8 mouse cellular contexts compared by ENCODE assay signal in genomic region chr16:18687367-18687766, GRCm38 (mm10). TPM values are rescaled to one million over a fixed set of nuclear protein-coding genes. Genes with fewer than 3 reads are reported as not detected.
A peak's percentile ranks its signal among the peaks of the same experiment; 100 is the strongest.
DNase-seq lines count a peak whose midpoint lies in the region; ATAC-seq lines count a peak whose summit lies in the region.

No protein-coding gene starts in this region.

- H3K9me3 ChIP-seq in embryonic facial prominence, embryonic 13.5 days = no peaks in the 10 kb centered on the region
- no peaks in the 10 kb centered on the region for H3K9me3 ChIP-seq in heart, embryonic 10.5 days
- no peaks in the 10 kb centered on the region for H3K9me3 ChIP-seq in liver, embryonic 11.5 days (ENCODE audit: control insufficient read depth, low read length)
- H3K9me3 ChIP-seq in stomach, embryonic 14.5 days (ENCODE audit: control insufficient read depth, low read depth, low read length) = no peaks in the 10 kb centered on the region

- H3K27ac ChIP-seq in embryonic facial prominence, embryonic 13.5 days = peak overlapping the region; percentile 81
- peak overlapping the region; percentile 87 for H3K27ac ChIP-seq in heart, embryonic 10.5 days
- no peak overlapping the region for H3K27ac ChIP-seq in liver, embryonic 11.5 days (ENCODE audit: low read depth, low read length)
- H3K27ac ChIP-seq in stomach, embryonic 14.5 days (ENCODE audit: low read length) = peak overlapping the region; percentile 28; the same call in 1 of the 2 replicates

- peak overlapping the region; percentile 60; the same call in 1 of the 2 replicates for H3K9ac ChIP-seq in embryonic facial prominence, embryonic 13.5 days
- no peak overlapping the region for H3K9ac ChIP-seq in liver, embryonic 11.5 days (ENCODE audit: low read depth, low read length)
- H3K9ac ChIP-seq in stomach, embryonic 14.5 days (replicated peaks; ENCODE audit: low read depth, low read length) = 0 out of 2 replicates have a peak overlapping the region, but pooled peaks have one; percentile 18

- DNase-seq in 3T3-L1 (ENCODE audit: low read depth, low spot score) = peak; percentile 99
- DNase-seq in adrenal gland, postnatal 4 days (ENCODE audit: low spot score in 2 of 2) = peak; percentile 62 to 78
- DNase-seq in heart, embryonic 10.5 days (ENCODE audit: low spot score) = no peak
- peak; percentile 54 to 81 for DNase-seq in kidney, adult 8-10 months
- peak; percentile 61 for DNase-seq in liver, embryonic 11.5 days (ENCODE audit: low spot score)

- H3K4me1 ChIP-seq in embryonic facial prominence, embryonic 13.5 days = peaks cover 17% of the 10 kb centered on the region
- H3K4me1 ChIP-seq in heart, embryonic 10.5 days = peaks cover 25% of the 10 kb centered on the region
- H3K4me1 ChIP-seq in liver, embryonic 11.5 days (replicated peaks; ENCODE audit: control insufficient read depth, insufficient read depth, low read length) = peaks cover 7% of the 10 kb centered on the region; the same call in 1 of the 2 replicates
- H3K4me1 ChIP-seq in stomach, embryonic 14.5 days (ENCODE audit: control insufficient read depth, insufficient read depth, low read length) = peaks cover 7% of the 10 kb centered on the region; the same call in 1 of the 2 replicates

- H3K27me3 ChIP-seq in embryonic facial prominence, embryonic 13.5 days = no peaks in the 10 kb centered on the region
- peaks cover under 1% of the 10 kb centered on the region; the same call in 1 of the 2 replicates for H3K27me3 ChIP-seq in heart, embryonic 10.5 days (ENCODE audit: insufficient read depth, poor library complexity, severe bottlenecking)
- H3K27me3 ChIP-seq in liver, embryonic 11.5 days (replicated peaks; ENCODE audit: control insufficient read depth, insufficient read depth, low read length) = 0 out of 2 replicates have a peak, but pooled peaks cover 3% of the 10 kb centered on the region
- H3K27me3 ChIP-seq in stomach, embryonic 14.5 days (ENCODE audit: control insufficient read depth, insufficient read depth, low read length) = no peaks in the 10 kb centered on the region

- ATAC-seq in embryonic facial prominence, embryonic 13.5 days (ENCODE audit: insufficient number of reproducible peaks, insufficient read depth, low FRiP score, low TSS enrichment, low read depth) = 0 out of 2 replicates have a peak, but pooled peaks have one; percentile 46
- ATAC-seq in liver, embryonic 11.5 days (replicated peaks; ENCODE audit: low FRiP score) = peak; percentile 35
- peak; percentile 59; the same call in 1 of the 2 replicates for ATAC-seq in monocyte, adult 5-6 weeks (replicated peaks; ENCODE audit: insufficient number of reproducible peaks, low FRiP score, low TSS enrichment, poor library complexity, severe bottlenecking)
- ATAC-seq in stomach, embryonic 14.5 days (ENCODE audit: insufficient number of reproducible peaks, insufficient read depth, low FRiP score, low read depth) = peak; percentile 50; the same call in 1 of the 2 replicates

- H3K4me3 ChIP-seq in embryonic facial prominence, embryonic 13.5 days = peak overlapping the region; percentile 33
- peak overlapping the region; percentile 47 for H3K4me3 ChIP-seq in heart, embryonic 10.5 days
- H3K4me3 ChIP-seq in liver, embryonic 11.5 days (ENCODE audit: low read depth, low read length) = no peak overlapping the region
- peak overlapping the region; percentile 17; the same call in 1 of the 2 replicates for H3K4me3 ChIP-seq in stomach, embryonic 14.5 days (ENCODE audit: low read depth, low read length)

- no peaks in the 10 kb centered on the region for H3K36me3 ChIP-seq in embryonic facial prominence, embryonic 13.5 days
- H3K36me3 ChIP-seq in heart, embryonic 10.5 days = no peaks in the 10 kb centered on the region
- H3K36me3 ChIP-seq in liver, embryonic 11.5 days (ENCODE audit: control insufficient read depth, insufficient read depth, low read length) = no peaks in the 10 kb centered on the region
- H3K36me3 ChIP-seq in stomach, embryonic 14.5 days (ENCODE audit: control insufficient read depth, insufficient read depth, low read length) = no peaks in the 10 kb centered on the region

- H3K4me2 ChIP-seq in embryonic facial prominence, embryonic 13.5 days = peak overlapping the region; percentile 65
- peak overlapping the region; percentile 50 for H3K4me2 ChIP-seq in liver, embryonic 11.5 days
- peak overlapping the region; percentile 53 for H3K4me2 ChIP-seq in stomach, embryonic 14.5 days (replicated peaks; ENCODE audit: low read depth, low read length)

- 4% methylated on average over 8 of the region's 8 CpGs for WGBS in embryonic facial prominence, embryonic 13.5 days
- 3% methylated on average over 8 of the region's 8 CpGs for WGBS in heart, embryonic 10.5 days
- 2% methylated on average over 8 of the region's 8 CpGs for WGBS in liver, embryonic 11.5 days
- WGBS in stomach, embryonic 14.5 days = 12% methylated on average over 8 of the region's 8 CpGs

RNA-seq across cellular contexts. Expression of gene Sept5, which starts 57.6 kb away (rescaled TPM):
- total RNA-seq in adrenal gland, postnatal 4 days (2021) = 10 to 100 TPM; 18.9 to 28.7 TPM
- polyA plus RNA-seq in embryonic facial prominence, embryonic 13.5 days (2015; fragmentation: Nextera tagmentation; extraction: Ambion mirVana) = 39.7 and 45.9 TPM in 2 replicates
- 4.3 and 11.7 TPM in 2 replicates for polyA plus RNA-seq in heart, embryonic 10.5 days (2016; fragmentation: Nextera tagmentation; extraction: Ambion mirVana)
- 6.0 and 6.2 TPM in 2 replicates for polyA plus RNA-seq in liver, embryonic 11.5 days (2014; fragmentation: Nextera tagmentation; extraction: Ambion mirVana)
- 1.5 to 6.3 TPM (median 4.2 TPM) in 3 replicates for total RNA-seq in monocyte, adult 5-6 weeks (2017)
- polyA plus RNA-seq in stomach, embryonic 14.5 days (2014; fragmentation: Nextera tagmentation; extraction: Ambion mirVana) = 17.1 and 18.9 TPM in 2 replicates
